Mouse (Mus musculus) CH12.LX (cell line): ENCODE measurements at regions not wholly inside any gene's neighbourhood (a gene's known extent, or its start where the extent isn't known, plus 50 kb on each side); places are given as distances from the start of the nearest gene placed in this dataset.

Source experiments
- BHLHE40 ChIP-seq: IDR thresholded peaks from 2 replicates; pipeline ENCODE4 v1.6.1; 2011; ENCODE audit warnings: mild to moderate bottlenecking, low read depth, low read length, improper control_type of control experiment
- MAX ChIP-seq: IDR thresholded peaks from 2 replicates; pipeline ENCODE4 v1.6.1; 2011; ENCODE audit warnings: low read length, improper control_type of control experiment
- POLR2A ChIP-seq: IDR thresholded peaks from 2 replicates; pipeline ENCODE4 v1.6.1; 2011; ENCODE audit warnings: low read depth, mild to moderate bottlenecking, improper control_type of control experiment, low read length
- POLR2AphosphoS2 ChIP-seq: IDR thresholded peaks from 2 replicates; pipeline ENCODE4 v1.6.1; 2011; ENCODE audit warnings: low read depth, low read length, improper control_type of control experiment
- ZC3H11A ChIP-seq: IDR thresholded peaks from 2 replicates; pipeline ENCODE4 v1.6.1; 2012; ENCODE audit warnings: low read depth, mild to moderate bottlenecking, inconsistent platforms, low read length, improper control_type of control experiment

DNA sequence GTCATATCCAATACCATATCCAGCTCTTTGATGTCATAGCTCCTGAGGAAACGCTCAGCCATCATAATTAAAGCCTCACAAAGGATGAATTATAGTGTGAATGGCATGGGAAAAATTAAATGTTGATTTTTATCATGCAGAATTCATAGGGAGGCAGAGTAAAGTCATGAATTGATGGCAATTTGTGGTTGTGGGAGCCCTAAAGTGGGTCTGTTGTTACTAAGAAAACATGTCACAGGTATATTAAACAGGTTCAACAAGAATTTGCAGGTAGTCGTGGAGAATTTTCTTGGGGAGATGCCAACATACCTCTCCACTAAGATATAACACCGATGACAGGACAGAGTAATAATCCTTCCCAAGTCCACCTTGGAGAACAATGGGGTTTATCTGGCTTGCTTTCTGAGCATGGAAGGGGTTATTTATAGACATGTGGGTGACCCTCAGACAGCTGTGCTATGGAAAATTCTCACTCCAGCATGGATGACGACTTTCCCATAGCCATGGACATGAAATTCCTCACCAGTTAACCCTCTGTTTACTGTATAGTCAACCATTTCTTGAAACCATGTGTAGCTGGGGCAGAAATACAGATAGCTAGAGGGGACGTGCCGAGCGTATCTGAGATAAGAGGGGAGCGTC lies 71.7 kb upstream of the Sestd1 start:
- TF ChIP-seq BHLHE40: no peak
- TF ChIP-seq ZC3H11A: no peak
- TF ChIP-seq POLR2A: no peak
- TF ChIP-seq POLR2AphosphoS2: no peak
- no peak for TF ChIP-seq MAX
